Mouse (Mus musculus) spleen, postnatal 36 days (tissue): ENCODE measurements around the gene Hps5.

Source experiments
- DNase-seq, 2 experiments: peaks; one replicate each; pipeline ENCODE4 v3.0.0; 2022; ENCODE audit warnings: low spot score in 2 of 2, mixed read lengths in 1 of 2

Gene Hps5

DNA sequence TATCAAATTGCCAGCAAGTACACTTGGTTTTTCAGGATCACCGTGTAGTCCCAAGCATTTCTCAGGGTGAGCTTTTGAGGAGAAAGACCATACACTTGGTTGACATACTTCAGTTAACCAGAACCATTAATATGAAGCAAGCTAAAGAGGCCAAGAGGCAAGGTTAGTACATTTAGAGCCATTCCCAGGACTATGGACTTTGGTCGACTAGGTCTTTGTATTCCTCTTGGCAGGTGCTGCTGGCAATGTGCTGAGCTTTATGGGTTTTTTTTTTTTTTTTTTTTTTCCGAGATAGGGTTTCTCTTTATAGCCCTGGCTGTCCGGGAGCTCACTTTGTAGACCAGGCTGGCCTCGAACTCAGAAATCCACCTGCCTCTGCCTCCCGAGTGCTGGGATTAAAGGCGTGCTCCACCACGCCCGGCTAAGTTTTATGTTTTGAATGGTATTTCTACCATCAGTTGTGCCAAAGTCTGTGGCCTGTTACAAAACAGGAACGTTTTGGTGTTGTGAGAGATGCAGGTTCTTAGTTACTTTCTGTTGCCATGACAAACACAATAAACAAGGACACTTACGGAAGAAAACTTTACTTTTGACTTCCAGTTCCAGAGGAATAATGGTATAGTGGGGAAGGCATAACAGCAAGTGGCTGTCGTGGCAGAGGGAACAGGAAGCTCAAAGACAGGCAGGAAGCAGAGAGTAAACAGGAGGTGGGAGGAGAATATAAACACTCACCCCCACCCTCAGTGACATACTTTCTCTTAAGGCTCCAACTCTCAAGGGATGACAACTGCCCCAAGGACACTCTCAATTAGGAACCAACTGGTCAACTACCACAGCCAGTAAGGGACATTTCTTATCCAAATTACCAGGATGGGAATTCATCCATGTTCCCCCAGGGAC is 57.1 kb downstream of the Hps5 start:
- DNase-seq: no peak

DNA sequence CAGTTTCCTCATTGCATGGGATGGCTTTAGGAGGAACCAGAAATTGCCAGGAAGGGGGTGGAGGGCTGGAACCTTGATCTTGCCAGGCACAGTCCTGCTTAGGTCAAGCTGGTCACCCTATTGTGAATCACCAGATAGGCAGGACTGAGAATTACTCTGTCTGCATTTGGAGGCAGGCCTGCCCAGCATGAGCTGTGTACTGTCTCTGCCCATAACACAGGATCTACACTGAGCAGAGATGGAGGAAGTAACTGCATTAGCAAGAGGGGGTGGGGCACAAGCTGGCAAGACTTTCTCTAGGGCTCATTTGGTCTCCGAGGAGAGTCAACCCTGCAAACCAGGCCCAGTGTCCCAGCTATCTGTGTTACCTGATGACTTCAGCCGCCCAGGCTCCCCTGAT is 60.9 kb downstream of the Hps5 start:
- DNase-seq: peak; percentile 64

DNA sequence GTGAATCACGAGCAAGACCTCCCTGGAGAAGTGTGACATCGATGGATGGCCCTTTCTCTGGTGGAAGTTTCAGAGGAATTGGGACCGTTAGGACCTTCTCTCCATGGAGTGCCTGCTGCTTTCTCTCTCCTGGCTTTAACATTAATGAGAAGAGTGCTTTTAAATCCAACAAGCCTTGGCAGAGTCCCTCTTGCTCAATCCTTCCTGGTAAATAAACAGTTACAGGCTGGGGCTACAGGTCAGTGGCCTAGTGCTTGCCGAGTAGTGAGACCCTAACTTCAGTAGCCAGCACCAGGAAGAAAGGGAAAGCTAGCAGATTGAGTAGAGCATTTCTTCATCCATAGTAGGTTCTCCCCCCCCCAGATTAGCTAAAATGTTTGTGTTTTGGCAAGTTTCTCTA is 63.4 kb downstream of the Hps5 start, which contains the start of gene Saa4:
Saa4 (minus strand) TSS at position 146 of the 400 bp plus-strand sequence.
- DNase-seq: no peak

DNA sequence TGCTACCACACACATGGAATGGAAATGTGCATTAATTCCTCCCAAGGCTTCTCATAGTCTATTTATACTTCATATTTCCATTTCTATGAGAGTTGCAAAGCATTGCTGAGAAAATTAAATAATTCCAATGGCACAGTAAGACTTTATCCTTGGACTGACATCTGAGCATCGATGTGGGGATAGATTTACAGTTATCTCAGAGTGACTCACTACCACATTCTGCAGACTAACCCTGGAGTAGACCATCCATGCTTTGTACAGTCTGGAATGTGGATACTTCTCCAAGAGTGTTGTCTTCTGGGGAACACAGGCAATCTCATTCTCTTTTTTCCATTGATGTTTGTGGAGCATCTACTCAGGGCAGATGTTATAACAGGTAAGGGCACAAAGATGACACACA is 68.3 kb downstream of the Hps5 start:
- no peak for DNase-seq

DNA sequence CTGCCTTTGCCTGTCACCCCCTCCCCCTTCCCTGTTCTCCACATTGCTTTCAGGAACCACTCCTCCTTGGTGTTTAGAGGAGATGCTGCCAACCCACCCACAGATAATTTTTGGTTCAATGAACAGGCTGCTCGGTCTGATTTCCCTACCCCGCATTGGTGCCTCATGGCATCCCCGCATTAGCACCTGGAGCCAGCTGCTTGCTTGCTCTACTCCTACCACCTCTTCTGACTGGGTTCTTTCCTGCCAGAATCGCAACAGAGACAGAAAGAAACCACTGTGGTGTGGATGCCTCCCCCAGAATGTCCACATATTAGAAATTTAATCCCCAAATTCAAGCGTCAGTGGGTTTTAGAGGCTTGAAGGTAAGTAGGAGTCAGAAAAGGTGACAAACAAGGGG is 71.5 kb downstream of the Hps5 start:
- no peak for DNase-seq

DNA sequence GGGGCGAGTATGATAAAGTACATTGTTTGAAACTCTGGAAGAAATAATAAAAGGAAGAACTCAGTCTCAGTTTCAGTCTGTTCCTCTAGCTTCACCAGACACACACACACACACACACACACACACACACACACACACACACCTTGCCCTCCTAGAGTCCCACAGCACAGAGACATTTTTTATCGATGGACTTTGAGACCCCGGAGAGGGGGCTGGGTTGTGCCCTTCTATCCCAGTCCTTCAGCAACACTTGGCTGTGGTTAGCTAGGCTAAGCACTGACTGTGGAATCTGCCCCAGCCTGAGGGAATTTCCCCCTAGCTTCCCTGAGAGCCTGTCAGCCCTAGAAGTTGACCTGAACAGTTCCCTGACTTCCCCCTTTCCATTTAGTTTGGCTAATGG is 72.0 kb downstream of the Hps5 start:
- no peak for DNase-seq

DNA sequence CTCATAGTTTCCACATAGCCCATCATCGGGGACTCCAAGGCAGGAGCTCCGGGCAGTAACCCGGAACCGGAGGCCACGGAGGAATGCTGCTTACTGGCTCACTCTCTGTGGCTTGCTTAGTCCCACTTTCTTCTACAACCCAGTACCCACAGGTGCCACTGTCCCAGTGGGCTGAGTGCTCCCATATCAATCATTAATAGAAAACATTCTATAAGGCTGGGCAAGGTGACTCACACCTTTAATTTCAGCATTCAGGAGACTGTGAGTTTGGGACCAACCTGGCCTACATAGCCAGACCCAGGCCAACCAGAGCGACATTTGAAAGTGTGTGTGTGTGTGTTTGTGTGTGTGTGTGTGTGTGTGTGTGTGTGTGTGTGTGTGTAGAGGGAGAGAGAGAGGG is 72.5 kb downstream of the Hps5 start:
- DNase-seq: no peak

DNA sequence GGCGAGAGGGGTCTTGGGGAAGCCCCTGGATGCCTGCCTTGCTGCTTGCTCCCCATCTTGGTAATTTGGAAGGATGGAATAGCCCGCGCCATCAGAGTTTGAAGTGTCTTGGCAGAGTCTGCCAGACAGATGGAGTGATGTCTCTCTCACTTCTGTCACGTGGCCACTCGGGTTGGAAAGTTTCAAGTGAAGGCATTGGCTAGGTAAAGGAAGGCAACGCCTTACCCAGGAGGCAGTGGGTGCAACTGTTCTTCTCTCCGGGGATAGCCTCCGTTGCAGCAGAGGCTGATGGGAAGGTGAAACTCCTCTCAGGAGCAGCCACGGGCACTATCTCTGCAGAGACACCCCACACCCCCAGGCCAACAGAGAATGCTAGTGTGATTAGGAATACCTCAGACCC is 75.4 kb downstream of the Hps5 start:
- DNase-seq: no peak

DNA sequence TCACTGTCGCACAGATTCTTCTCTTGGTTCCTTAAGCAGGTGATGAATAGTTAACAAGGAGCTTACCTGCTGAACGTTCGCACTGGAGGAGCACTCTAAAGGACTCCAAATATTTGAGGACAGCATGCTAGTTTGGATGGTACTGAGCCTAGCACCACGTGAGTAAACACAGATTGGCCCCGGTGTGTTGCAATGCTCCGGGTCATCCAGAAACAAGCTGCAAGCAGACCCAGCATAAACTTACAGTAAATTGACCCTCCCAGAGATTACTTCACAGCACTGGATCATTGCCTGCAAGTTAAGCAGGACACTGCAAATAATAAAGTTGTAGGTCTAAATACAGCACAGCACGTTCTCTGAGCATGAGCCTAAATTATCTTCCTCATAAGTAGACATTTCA is 76.3 kb downstream of the Hps5 start:
- DNase-seq: no peak

DNA sequence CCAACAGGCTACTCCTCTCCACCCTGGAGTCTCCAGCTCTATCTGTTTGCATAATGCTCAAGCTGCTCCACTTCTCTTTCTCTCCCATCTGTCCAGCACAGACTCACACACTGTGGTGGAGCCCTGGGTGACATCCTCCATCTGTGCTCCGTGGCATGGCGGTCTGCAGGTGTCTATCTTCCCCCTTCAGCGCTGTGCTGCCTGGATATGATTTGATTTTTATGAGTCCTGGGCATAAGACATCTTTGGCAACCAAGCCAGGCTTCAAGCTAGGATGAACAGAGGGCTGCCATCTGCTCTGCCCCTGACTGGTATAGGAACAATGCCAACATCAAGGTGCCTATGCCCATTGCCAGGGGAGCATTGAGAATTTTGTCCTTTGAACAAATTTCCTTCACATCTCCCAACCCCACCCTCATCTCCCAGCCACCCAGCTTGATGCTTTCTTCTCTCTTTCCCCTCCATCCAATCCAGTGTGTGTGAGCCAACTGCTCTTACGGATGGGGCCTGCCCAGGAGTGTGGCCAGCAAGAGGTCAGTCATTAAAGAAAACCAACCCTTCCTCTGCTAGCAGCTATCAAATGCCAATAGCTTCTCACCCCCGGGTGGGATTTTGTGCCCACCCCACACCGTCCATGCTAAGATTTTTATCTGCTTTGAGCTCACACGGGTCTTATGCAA is 77.1 kb downstream of the Hps5 start:
- no peak for DNase-seq

DNA sequence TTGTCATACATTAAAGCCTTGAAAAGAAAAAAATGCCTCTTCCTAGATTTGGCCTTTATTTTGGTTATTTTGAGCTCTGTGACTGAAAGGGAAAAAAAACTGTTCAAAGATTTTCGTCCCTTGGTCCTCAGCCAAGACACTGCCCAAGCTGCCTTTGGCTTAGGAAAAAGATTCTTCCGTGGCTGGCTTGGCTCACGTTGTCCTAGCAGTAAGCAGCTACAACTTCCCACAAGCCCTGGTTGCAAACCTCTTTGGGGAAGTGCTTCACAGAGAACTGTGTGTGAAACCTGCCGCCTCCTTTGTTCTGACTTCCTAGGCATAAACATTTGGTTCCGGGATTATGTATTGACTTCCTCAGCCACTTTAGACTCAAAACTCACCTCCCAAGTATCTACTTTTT is 79.0 kb downstream of the Hps5 start:
- peak; percentile 11 to 24 for DNase-seq

DNA sequence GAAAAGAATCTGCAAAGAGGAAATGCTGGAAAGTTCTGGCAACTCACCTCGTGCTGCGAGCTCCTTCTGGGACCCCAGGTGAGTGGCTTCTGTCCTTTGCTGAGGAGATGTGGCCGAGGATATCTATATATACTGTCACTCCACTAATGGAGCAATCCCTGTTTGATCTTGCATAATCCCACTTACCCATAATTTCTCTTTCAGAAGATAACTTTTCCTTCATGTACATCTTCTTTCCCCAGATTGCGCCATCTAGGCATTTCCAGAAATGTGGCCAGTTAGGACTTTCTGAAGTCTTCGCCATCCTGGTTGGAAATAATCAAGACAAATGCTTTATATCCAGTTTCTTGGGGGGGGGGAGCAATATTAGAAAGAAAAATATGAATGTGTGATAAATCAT is 80.3 kb downstream of the Hps5 start, which contains the start of gene Saa3:
Saa3 (minus strand) TSS at position 101 of the 400 bp plus-strand sequence.
- no peak for DNase-seq

DNA sequence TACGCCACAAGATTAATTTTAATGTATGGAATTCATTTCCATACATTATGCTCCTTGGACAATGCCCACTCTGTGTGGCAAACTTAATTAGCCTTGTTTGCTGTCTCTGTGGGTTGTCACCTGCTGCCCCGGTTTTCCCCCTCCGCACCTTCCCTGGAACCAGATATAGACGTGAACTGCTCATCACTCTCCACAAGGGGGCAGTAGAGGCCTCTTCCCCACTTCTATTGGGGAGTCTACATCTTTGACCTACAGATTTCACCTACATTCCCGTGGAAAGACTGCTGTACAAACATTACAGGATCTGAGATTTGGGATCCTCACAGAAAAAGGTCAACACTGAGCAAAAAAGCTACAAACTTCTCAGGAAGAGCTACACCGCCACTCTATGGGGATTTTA is 81.3 kb downstream of the Hps5 start:
- DNase-seq: peak; percentile 61 to 63

DNA sequence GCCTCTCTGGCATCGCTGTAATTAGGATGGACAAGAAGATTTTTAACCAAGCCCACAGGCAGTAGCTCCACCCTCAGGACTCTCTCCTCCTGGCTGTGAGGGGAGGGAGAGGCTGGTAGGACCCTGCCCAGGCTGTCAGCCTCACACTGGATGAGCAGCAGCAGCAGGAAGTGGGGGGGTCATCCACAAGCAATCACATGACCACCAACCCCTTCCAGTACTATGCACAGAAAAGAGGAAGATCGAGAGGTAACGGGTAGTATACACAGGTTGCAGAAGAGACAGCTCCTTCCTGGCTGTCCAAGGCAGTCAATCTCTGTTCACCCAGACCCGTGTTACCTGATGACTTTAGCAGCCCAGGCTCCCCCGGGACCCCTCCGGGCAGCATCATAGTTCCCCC is 83.6 kb downstream of the Hps5 start:
- DNase-seq: peak; percentile 43 to 46
